Mouse (Mus musculus): ENCODE measurements around the gene Olfr463. TPM values are rescaled to one million over a fixed set of nuclear protein-coding genes. Genes with fewer than 3 reads are reported as not detected.

The Olfr463 gene
- not detected in 2 replicates for polyA plus RNA-seq (2016; fragmentation: Nextera tagmentation; extraction: Ambion mirVana)

DNA sequence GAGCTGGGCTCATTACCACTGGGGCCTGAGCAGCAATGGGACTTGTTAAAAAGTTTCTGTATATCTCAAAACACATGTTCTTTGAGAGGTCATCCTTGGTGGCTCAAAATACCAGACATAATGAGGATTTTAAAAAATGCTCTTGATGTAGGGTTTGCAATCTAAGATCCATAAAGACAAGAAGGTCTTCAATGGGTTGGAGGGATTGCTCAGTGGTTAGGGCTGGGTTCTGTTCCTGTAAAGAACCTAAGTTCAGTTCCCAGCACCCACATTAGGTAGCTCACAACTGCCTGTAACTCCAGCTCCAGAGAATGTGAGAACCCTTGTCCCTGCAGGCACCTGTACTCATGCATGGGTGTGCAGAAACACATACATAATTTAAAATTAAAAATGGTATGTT is at the start of gene Olfr463:
TSS of gene Olfr463 (minus strand) at position 101 of the 400 bp plus-strand sequence.
- H3K36me3 ChIP-seq = no peaks in the 10 kb centered on the region
- DNase-seq (ENCODE audit: low spot score) = no peak
- H3K27me3 ChIP-seq (ENCODE audit: insufficient read depth, poor library complexity, severe bottlenecking) = no peaks in the 10 kb centered on the region; the same call in 1 of the 2 replicates
- no peak within 1 kb of the TSS for H3K4me3 ChIP-seq
- H3K27ac ChIP-seq = no peak within 1 kb of the TSS
- H3K9me3 ChIP-seq = no peaks in the 10 kb centered on the region
- H3K4me1 ChIP-seq (replicated peaks) = no peaks in the 10 kb centered on the region

DNA sequence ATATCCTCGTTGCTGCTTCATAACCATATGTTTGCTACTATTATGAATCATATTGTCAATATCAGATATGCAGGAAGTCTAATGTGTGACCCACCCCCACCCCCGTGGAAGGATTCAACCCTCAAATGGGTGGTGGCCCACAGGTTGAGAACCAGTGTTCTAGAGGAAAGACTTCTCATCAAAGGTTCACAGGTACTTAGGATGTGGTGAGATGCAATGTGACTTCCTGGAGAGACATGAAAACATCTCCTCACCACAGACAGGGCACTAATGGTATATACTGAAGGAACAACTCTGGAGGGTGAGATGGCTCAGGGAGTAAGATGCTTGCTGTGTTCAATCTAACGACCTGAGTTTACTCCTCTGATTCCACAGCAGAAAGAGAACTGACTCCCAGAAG is 38.3 kb upstream of the Olfr463 start:
- Histone ChIP-seq H3K27me3 (ENCODE audit: insufficient read depth, poor library complexity, severe bottlenecking) (no peaks in the 10 kb centered on the region), H3K4me3 (no peak overlapping the region), H3K36me3 (no peaks in the 10 kb centered on the region), H3K4me1 (replicated peaks) (no peaks in the 10 kb centered on the region), H3K27ac (no peak overlapping the region), H3K9me3 (no peaks in the 10 kb centered on the region)
- 84% methylated on average over 3 of the region's 3 CpGs for WGBS
- no peak for DNase-seq (ENCODE audit: low spot score)

DNA sequence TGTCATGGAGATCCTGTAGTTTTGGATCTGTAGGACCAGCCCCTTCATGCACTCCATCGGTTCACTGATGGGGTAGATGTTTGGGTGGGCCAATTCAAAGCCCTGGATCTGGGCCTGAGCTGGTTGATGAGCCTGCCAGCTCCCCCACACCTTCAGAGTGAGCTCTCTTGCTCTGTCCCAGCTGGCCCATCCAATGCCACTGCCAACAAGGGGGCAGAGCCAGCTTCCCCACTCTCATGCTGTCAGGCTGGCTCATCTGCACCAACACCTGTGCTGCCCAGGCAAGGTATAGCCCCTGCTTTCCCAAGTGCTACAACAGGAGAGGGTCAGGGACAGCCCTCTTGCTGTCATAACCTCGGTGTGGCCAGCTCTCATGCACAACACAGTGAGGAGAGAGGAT is 36.5 kb upstream of the Olfr463 start:
- Histone ChIP-seq H3K9me3 (0 out of 2 replicates have a peak, but pooled peaks cover 2% of the 10 kb centered on the region), H3K4me3 (no peak overlapping the region), H3K36me3 (no peaks in the 10 kb centered on the region), H3K4me1 (replicated peaks) (no peaks in the 10 kb centered on the region), H3K27ac (no peak overlapping the region), H3K27me3 (ENCODE audit: insufficient read depth, poor library complexity, severe bottlenecking) (no peaks in the 10 kb centered on the region)
- DNase-seq (ENCODE audit: low spot score) = no peak
- WGBS = 80% methylated on average over 2 of the region's 2 CpGs

DNA sequence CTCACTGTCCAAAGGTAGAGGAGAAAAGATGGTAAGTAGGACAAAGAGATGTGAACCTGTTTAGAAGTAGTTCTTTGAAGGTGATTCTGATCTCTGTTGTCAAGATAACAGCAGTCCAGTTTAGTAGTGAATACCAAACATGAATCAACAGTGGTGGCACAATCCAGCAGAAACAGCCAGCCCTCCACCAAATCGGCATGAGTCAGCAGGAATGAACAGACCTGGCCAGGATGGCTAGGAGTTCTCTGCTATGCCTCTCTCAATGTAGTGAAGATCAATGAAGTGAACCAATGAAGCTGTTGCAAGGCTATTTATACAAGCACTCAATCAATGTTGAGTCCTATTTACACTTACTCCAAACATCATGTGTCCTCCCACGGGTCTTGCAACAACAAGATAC is 33.2 kb upstream of the Olfr463 start:
- no peak for DNase-seq (ENCODE audit: low spot score)
- 92% methylated on average over 2 of the region's 2 CpGs for WGBS
- H3K27me3 ChIP-seq (ENCODE audit: insufficient read depth, poor library complexity, severe bottlenecking) = no peaks in the 10 kb centered on the region
- no peaks in the 10 kb centered on the region for H3K4me1 ChIP-seq (replicated peaks)
- H3K4me3 ChIP-seq = no peak overlapping the region
- H3K36me3 ChIP-seq = no peaks in the 10 kb centered on the region
- 0 out of 2 replicates have a peak, but pooled peaks cover 2% of the 10 kb centered on the region for H3K9me3 ChIP-seq
- no peak overlapping the region for H3K27ac ChIP-seq

- H3K4me1 ChIP-seq (replicated peaks) = no peaks in the 10 kb centered on the region
- no peaks in the 10 kb centered on the region for H3K27me3 ChIP-seq (ENCODE audit: insufficient read depth, poor library complexity, severe bottlenecking)
- no peaks in the 10 kb centered on the region for H3K9me3 ChIP-seq
- WGBS = 29% methylated on average over 5 of the region's 5 CpGs
- no peak within 1 kb of the TSS for H3K4me3 ChIP-seq
- no peak within 1 kb of the TSS for H3K27ac ChIP-seq
- no peaks in the 10 kb centered on the region for H3K36me3 ChIP-seq
- DNase-seq (ENCODE audit: low spot score) = peak; percentile 54
Observed at GRCm38 (mm10) chr11:87920966-87921365, 23.8 kb upstream of the Olfr463 start, which contains the start of gene Olfr464. Gene Olfr464 (minus strand): TSS chr11:87920967.

DNA sequence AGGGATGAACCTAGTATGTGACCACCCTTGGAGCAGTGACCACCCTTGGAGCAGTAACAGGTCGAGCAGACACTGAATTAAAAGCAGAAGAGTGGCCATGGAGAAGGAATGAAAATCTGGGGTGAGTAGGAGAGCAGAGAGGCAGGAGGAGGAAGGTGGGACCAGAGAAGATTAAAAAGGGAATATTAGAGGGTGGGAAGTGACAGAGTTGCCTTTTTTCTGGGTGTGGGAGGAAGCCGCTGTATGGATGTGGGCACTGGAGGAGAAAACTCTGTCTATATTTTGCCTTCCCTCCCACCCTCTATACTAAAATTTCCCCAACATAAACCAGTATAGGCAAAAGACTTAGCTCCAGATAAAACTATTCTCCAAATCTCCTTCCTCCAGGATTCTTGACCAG is 23.1 kb upstream of the Olfr463 start:
- Histone ChIP-seq H3K27ac (no peak overlapping the region), H3K4me1 (replicated peaks) (no peaks in the 10 kb centered on the region), H3K4me3 (no peak overlapping the region), H3K36me3 (no peaks in the 10 kb centered on the region), H3K9me3 (no peaks in the 10 kb centered on the region), H3K27me3 (ENCODE audit: insufficient read depth, poor library complexity, severe bottlenecking) (no peaks in the 10 kb centered on the region)
- 66% methylated on average over 2 of the region's 2 CpGs for WGBS
- DNase-seq (ENCODE audit: low spot score) = no peak

- Histone ChIP-seq H3K4me3 (no peak overlapping the region), H3K27ac (no peak overlapping the region), H3K9me3 (no peaks in the 10 kb centered on the region), H3K27me3 (ENCODE audit: insufficient read depth, poor library complexity, severe bottlenecking) (no peaks in the 10 kb centered on the region), H3K36me3 (no peaks in the 10 kb centered on the region), H3K4me1 (replicated peaks) (no peaks in the 10 kb centered on the region)
- WGBS = 86% methylated on average over 1 of the region's 1 CpGs
- no peak for DNase-seq (ENCODE audit: low spot score)
Observed at GRCm38 (mm10) chr11:87916005-87916404, 18.8 kb upstream of the Olfr463 start.

- Histone ChIP-seq H3K4me1 (replicated peaks) (no peaks in the 10 kb centered on the region), H3K4me3 (no peak overlapping the region), H3K36me3 (no peaks in the 10 kb centered on the region), H3K27me3 (ENCODE audit: insufficient read depth, poor library complexity, severe bottlenecking) (no peaks in the 10 kb centered on the region), H3K27ac (no peak overlapping the region), H3K9me3 (no peaks in the 10 kb centered on the region)
- no peak for DNase-seq (ENCODE audit: low spot score)
- 87% methylated on average over 3 of the region's 3 CpGs for whole genome bisulfite sequencing
Observed at GRCm38 (mm10) chr11:87904331-87904730, 7.1 kb upstream of the Olfr463 start.

GRCm38 (mm10) chr11:87892168-87892567 is 5.0 kb downstream of the Olfr463 start, which contains the start of gene Olfr462:
Gene Olfr462 (minus strand): TSS chr11:87892268.
- no peaks in the 10 kb centered on the region for H3K9me3 ChIP-seq
- no peaks in the 10 kb centered on the region for H3K27me3 ChIP-seq (ENCODE audit: insufficient read depth, poor library complexity, severe bottlenecking)
- DNase-seq (ENCODE audit: low spot score) = no peak
- H3K36me3 ChIP-seq = no peaks in the 10 kb centered on the region
- no peaks in the 10 kb centered on the region for H3K4me1 ChIP-seq (replicated peaks)
- no peak within 1 kb of the TSS for H3K4me3 ChIP-seq
- no peak within 1 kb of the TSS for H3K27ac ChIP-seq
- 90% methylated on average over 6 of the region's 6 CpGs for WGBS

- WGBS = 84% methylated on average over 5 of the region's 5 CpGs
- no peaks in the 10 kb centered on the region for H3K27me3 ChIP-seq (ENCODE audit: insufficient read depth, poor library complexity, severe bottlenecking)
- DNase-seq (ENCODE audit: low spot score) = no peak
- H3K36me3 ChIP-seq = no peaks in the 10 kb centered on the region
- H3K4me3 ChIP-seq = no peak overlapping the region
- H3K9me3 ChIP-seq = no peaks in the 10 kb centered on the region
- H3K4me1 ChIP-seq (replicated peaks) = no peaks in the 10 kb centered on the region
- H3K27ac ChIP-seq = no peak overlapping the region
Observed at GRCm38 (mm10) chr11:87884856-87885255, 12.3 kb downstream of the Olfr463 start.

DNA sequence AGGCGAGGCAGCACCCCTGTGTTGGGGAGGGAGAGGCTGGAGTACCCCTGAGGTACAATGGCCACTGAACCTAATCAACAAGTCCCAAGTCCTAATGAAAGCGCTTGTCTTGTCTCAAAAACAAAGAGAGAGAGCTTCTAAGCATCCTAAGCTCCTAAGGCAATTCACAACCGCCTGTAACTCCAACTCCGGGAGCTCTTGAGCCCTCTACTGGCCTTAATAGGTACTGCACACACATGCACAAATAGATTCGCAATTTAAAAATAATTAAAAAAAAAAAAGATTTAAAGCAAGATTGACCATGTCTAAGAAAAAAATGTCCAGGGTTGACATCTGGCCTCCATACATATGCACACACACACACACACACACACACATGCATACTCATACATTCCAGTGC is 13.7 kb downstream of the Olfr463 start:
- 40% methylated on average over 5 of the region's 5 CpGs for WGBS
- Histone ChIP-seq H3K36me3 (no peaks in the 10 kb centered on the region), H3K4me3 (no peak overlapping the region), H3K27ac (no peak overlapping the region), H3K27me3 (ENCODE audit: insufficient read depth, poor library complexity, severe bottlenecking) (no peaks in the 10 kb centered on the region), H3K9me3 (no peaks in the 10 kb centered on the region), H3K4me1 (replicated peaks) (no peaks in the 10 kb centered on the region)
- DNase-seq (ENCODE audit: low spot score) = peak; percentile 14

- Histone ChIP-seq H3K9me3 (no peaks in the 10 kb centered on the region), H3K36me3 (no peaks in the 10 kb centered on the region), H3K4me3 (no peak overlapping the region), H3K4me1 (replicated peaks) (no peaks in the 10 kb centered on the region), H3K27ac (no peak overlapping the region), H3K27me3 (ENCODE audit: insufficient read depth, poor library complexity, severe bottlenecking) (no peaks in the 10 kb centered on the region)
- 81% methylated on average over 4 of the region's 4 CpGs for WGBS
- no peak for DNase-seq (ENCODE audit: low spot score)
Observed at GRCm38 (mm10) chr11:87881714-87882113, 15.5 kb downstream of the Olfr463 start.

DNA sequence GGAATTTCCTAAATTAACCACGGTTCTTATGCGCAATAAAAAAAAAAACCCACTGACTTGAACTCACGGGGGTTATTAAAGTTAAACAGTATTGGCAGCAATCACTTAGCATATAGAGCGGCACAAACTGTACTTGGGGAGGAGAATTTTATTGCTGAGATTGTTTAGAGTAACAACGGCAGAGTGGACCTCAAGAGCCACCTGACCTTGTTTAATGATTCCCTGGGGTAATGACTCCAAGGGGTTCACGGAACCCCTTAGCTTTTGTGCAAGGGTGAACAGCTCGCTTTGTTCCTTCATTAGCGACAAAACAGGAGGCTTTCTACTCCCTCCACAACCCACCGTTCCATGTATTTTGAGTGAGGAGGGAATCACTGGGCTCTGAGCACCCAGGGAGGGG is 17.4 kb downstream of the Olfr463 start:
- no peak for DNase-seq (ENCODE audit: low spot score)
- Histone ChIP-seq H3K27me3 (ENCODE audit: insufficient read depth, poor library complexity, severe bottlenecking) (no peaks in the 10 kb centered on the region), H3K4me1 (replicated peaks) (no peaks in the 10 kb centered on the region), H3K36me3 (no peaks in the 10 kb centered on the region), H3K27ac (no peak overlapping the region), H3K4me3 (no peak overlapping the region), H3K9me3 (no peaks in the 10 kb centered on the region)
- 83% methylated on average over 9 of the region's 9 CpGs for WGBS

- 82% methylated on average over 6 of the region's 6 CpGs for WGBS
- H3K9me3 ChIP-seq = no peaks in the 10 kb centered on the region
- H3K4me3 ChIP-seq = no peak within 1 kb of the TSS
Observed at GRCm38 (mm10) chr11:87875436-87875835, 21.8 kb downstream of the Olfr463 start, which contains the start of gene Epx. Gene Epx (minus strand): TSS chr11:87875536.

More at GRCm38 (mm10) chr11:87875436-87875835, 21.8 kb downstream of the Olfr463 start, which contains the start of gene Epx:
- Histone ChIP-seq H3K27me3 (ENCODE audit: insufficient read depth, poor library complexity, severe bottlenecking) (no peaks in the 10 kb centered on the region), H3K36me3 (no peaks in the 10 kb centered on the region), H3K27ac (0 out of 2 replicates have a peak within 1 kb of the TSS, but pooled peaks have one; percentile 23), H3K4me1 (replicated peaks) (0 out of 2 replicates have a peak, but pooled peaks cover 5% of the 10 kb centered on the region)
- no peak for DNase-seq (ENCODE audit: low spot score)

Data from hindbrain, embryonic 10.5 days (tissue).